Mouse (Mus musculus) liver, embryonic 16.5 days (tissue): ENCODE results near the gene Rad9a. TPM values are rescaled to one million over a fixed set of nuclear protein-coding genes. Genes with fewer than 3 reads are reported as not detected.
A peak's percentile ranks its signal among the peaks of the same experiment; 100 is the strongest.
"Not testable (repeated sequence)": the region's sequence is repeated elsewhere in the genome, so short reads cannot be mapped to it uniquely, and the experiment has no call there.

ENCODE experiments used
- ATAC-seq: fragments of 200-750 bp; cut with Nextera tagmentation; 2 replicates; pipeline ENCODE4 v1.8.0; 2017; ENCODE audit warnings: low read depth, mild to moderate bottlenecking, moderate number of reproducible peaks, moderate library complexity
- H3K27ac ChIP-seq: fragments of 300-500 bp; sonication (generic); 2 replicates; pipeline ENCODE4 v1.5.1; 2014; ENCODE audit warnings: mild to moderate bottlenecking, low read length
- H3K27me3 ChIP-seq: fragments of 300-500 bp; sonication (generic); 2 replicates; pipeline ENCODE4 v1.6.1; 2014; ENCODE audit warnings: low read depth, low read length, mixed read lengths; ENCODE audit not compliant: control insufficient read depth, insufficient read depth
- H3K36me3 ChIP-seq: fragments of 300-500 bp; sonication (generic); 2 replicates; pipeline ENCODE4 v1.6.1; 2014; ENCODE audit warnings: mild to moderate bottlenecking; ENCODE audit not compliant: control insufficient read depth, insufficient read depth
- H3K4me1 ChIP-seq: fragments of 300-500 bp; sonication (generic); 2 replicates; pipeline ENCODE4 v1.6.1; 2014; ENCODE audit warnings: low read depth, low read length, mixed read lengths; ENCODE audit not compliant: control insufficient read depth
- H3K4me2 ChIP-seq: fragments of 300-500 bp; sonication (generic); 2 replicates; pipeline ENCODE4 v1.6.1; 2014; ENCODE audit warnings: low read depth, low read length, mixed read lengths
- H3K4me3 ChIP-seq: fragments of 300-500 bp; sonication (generic); 2 replicates; pipeline ENCODE4 v1.5.1; 2014; ENCODE audit warnings: low read depth, mild to moderate bottlenecking, low read length
- H3K9ac ChIP-seq: fragments of 300-500 bp; sonication (generic); 2 replicates; pipeline ENCODE4 v1.6.1; 2014; ENCODE audit warnings: low read depth, low read length
- H3K9me3 ChIP-seq: fragments of 300-500 bp; sonication (generic); replicated peaks from 2 replicates; pipeline ENCODE4 v1.6.1; 2016; ENCODE audit warnings: low read length; ENCODE audit not compliant: control insufficient read depth
- WGBS: fragments of 180-500 bp; shearing (Covaris S2); extraction: QIAGEN DNeasy Blood & Tissue Kit; methylation state at CpG from one replicate; pipeline ENCODE4 v1.1.7; 2014; ENCODE audit not compliant: insufficient replicate concordance; 5-methylcytosine and 5-hydroxymethylcytosine counted together
- polyA plus RNA-seq: library from polyadenylated mRNA; unstranded; fragments of >200 nt; fragmentation: Nextera tagmentation; extraction: Ambion mirVana; gene quantifications from 2 replicates; pipeline ENCODE4 v1.2.1, GENCODE M21; 2015

Gene Rad9a
- 14.1 and 14.2 TPM in 2 replicates for polyA plus RNA-seq

DNA sequence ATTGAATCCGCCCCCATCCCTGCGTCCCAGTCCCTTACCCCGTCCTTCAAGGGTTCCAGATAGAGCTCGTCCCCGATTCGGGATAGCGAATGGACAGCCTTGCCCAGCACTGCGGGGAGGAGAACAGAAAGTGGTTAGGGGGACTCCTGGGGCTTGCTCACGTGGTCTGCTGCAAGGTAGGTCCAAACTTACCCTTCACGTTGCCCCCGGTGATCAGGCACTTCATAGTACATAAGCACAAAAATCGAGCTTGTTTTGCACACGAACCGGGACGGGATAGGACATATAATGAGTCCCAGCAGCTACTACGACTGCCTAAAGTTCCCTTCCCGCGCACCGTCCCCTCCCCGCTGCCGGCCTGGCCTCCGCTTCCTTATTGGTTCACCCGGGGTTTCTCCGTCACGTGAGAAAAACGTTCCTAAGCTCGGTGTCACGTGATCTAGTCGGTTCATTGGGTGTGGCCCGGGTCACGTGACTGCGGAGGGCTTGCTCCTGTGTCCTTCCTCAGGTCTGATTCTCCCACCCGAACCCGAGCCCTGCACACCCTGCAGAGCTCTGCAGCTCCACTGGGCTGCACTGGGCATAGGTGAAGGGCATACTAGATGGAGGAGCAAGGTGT lies at the start of gene Rad9a:
Gene Rad9a, minus strand, starts transcription at position 372 of the 619 bp plus-strand sequence.
- H3K36me3 ChIP-seq, result peaks cover 9% of the 10 kb centered on the region; the same call in 1 of the 2 replicates
- peak; percentile 84 for ATAC-seq

GRCm38 (mm10) chr19:4248683-4249082 lies 47.2 kb upstream of the Rad9a start:
- not testable (repeated sequence) for H3K4me1 ChIP-seq, H3K4me3 ChIP-seq, H3K9ac ChIP-seq, H3K27ac ChIP-seq, ATAC-seq, H3K27me3 ChIP-seq, H3K9me3 ChIP-seq, H3K4me2 ChIP-seq, H3K36me3 ChIP-seq
- 58% methylated on average over 1 of the region's 1 CpGs for WGBS

More for the DNA sequence above, at the start of gene Rad9a:
- peak within 1 kb of the TSS; percentile 76 for H3K9ac ChIP-seq
- peaks cover 8% of the 10 kb centered on the region for H3K27me3 ChIP-seq
- no peaks in the 10 kb centered on the region for H3K9me3 ChIP-seq
- H3K4me2 ChIP-seq, result peak within 1 kb of the TSS; percentile 99
- peak within 1 kb of the TSS; percentile 74 for H3K27ac ChIP-seq
- H3K4me3 ChIP-seq, result peak within 1 kb of the TSS; percentile 75
- WGBS, result under 1% methylated on average over 34 of the region's 34 CpGs
- H3K4me1 ChIP-seq, result peaks cover 32% of the 10 kb centered on the region

DNA sequence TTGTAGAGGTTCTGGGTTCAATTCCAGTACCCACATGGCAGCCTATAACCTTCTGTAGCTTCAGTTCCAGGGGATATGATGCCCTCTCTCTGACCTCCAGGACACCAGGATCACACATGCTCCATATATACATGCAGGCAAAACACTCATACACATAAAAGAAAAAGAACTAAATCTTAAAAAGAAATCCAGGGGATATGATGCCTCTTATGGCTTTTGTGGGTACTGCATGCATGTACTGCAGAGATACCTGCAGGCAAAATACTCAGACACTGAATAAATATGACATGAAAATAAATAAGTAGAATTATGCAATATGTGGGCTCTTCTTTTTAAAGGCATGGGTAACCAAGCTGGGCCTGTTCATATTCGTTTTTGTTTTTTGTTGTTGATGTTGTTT lies 45.5 kb upstream of the Rad9a start:
- H3K9me3 ChIP-seq, result no peaks in the 10 kb centered on the region
- no peak overlapping the region for H3K4me3 ChIP-seq
- no peak overlapping the region for H3K4me2 ChIP-seq
- no peak for ATAC-seq
- 24% methylated on average over 1 of the region's 1 CpGs for WGBS
- no peaks in the 10 kb centered on the region for H3K27me3 ChIP-seq
- H3K36me3 ChIP-seq, result no peaks in the 10 kb centered on the region
- H3K4me1 ChIP-seq, result no peaks in the 10 kb centered on the region
- no peak overlapping the region for H3K9ac ChIP-seq
- no peak overlapping the region for H3K27ac ChIP-seq

- Histone ChIP-seq H3K4me1 (no peaks in the 10 kb centered on the region), H3K4me2 (no peak overlapping the region), H3K27me3 (no peaks in the 10 kb centered on the region), H3K27ac (no peak overlapping the region), H3K4me3 (no peak overlapping the region), H3K9ac (no peak overlapping the region), H3K36me3 (no peaks in the 10 kb centered on the region), H3K9me3 (no peaks in the 10 kb centered on the region)
- 64% methylated on average over 6 of the region's 6 CpGs for WGBS
- ATAC-seq, result no peak
These were observed 43.3 kb upstream of the Rad9a start for GRCm38 (mm10) chr19:4244775-4245174.

DNA sequence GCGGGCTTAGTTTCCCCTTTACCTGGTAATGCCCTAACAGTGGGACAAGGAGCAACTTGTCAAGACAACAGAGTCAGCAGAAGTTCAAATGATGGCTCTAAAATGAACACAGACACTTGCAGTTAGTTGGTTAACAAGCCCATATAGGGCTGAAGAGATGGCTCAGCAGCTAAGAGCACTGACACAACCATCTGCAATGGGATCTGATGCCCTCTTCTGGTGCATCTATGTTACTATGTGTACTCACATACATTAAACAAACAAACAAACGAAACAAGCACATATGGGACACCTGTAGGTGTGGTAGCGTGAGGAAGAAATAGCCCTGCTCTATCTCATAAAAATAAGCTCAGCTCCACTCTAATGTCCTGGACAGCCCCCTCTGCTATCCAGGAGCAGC lies 41.0 kb upstream of the Rad9a start:
- ATAC-seq, result no peak
- no peaks in the 10 kb centered on the region for H3K36me3 ChIP-seq
- no peak overlapping the region for H3K4me3 ChIP-seq
- H3K27me3 ChIP-seq, result no peaks in the 10 kb centered on the region
- no peak overlapping the region for H3K27ac ChIP-seq
- H3K9me3 ChIP-seq, result no peaks in the 10 kb centered on the region
- H3K4me2 ChIP-seq, result no peak overlapping the region
- no peaks in the 10 kb centered on the region for H3K4me1 ChIP-seq
- no peak overlapping the region for H3K9ac ChIP-seq
- 43% methylated on average over 3 of the region's 3 CpGs for WGBS

GRCm38 (mm10) chr19:4240247-4240668 lies 38.8 kb upstream of the Rad9a start:
- no peak overlapping the region for H3K9ac ChIP-seq
- no peaks in the 10 kb centered on the region for H3K36me3 ChIP-seq
- ATAC-seq, result 0 out of 2 replicates have a peak, but pooled peaks have one; percentile 32
- H3K9me3 ChIP-seq, result no peaks in the 10 kb centered on the region
- H3K4me3 ChIP-seq, result no peak overlapping the region
- no peaks in the 10 kb centered on the region for H3K4me1 ChIP-seq
- H3K27me3 ChIP-seq, result no peaks in the 10 kb centered on the region
- WGBS, result 40% methylated on average over 8 of the region's 8 CpGs
- no peak overlapping the region for H3K27ac ChIP-seq
- no peak overlapping the region for H3K4me2 ChIP-seq

DNA sequence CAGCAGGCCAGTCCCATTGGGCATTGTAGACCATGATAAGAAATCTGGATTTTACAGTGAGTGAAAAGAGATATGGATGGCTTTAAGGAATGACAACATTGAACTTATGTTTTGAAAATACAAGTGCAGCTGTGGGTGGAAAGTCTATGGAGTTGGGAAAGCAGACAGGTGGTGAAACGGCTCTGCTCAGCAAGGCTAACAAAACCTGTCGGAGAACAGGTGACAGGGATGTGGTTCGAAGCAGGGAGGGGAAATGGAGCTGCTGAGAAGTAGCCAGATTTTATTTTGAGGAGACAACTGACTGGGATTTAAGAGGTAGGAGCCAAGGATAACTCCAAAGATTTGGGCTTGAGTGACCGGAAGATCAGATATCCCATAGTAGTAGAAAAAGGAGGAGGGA lies 33.1 kb upstream of the Rad9a start:
- H3K27me3 ChIP-seq, result no peaks in the 10 kb centered on the region
- no peak overlapping the region for H3K4me3 ChIP-seq
- 63% methylated on average over 4 of the region's 4 CpGs for WGBS
- H3K9ac ChIP-seq, result no peak overlapping the region
- ATAC-seq, result no peak
- H3K36me3 ChIP-seq, result no peaks in the 10 kb centered on the region
- H3K4me2 ChIP-seq, result no peak overlapping the region
- no peaks in the 10 kb centered on the region for H3K9me3 ChIP-seq
- H3K4me1 ChIP-seq, result peaks cover 18% of the 10 kb centered on the region
- no peak overlapping the region for H3K27ac ChIP-seq

DNA sequence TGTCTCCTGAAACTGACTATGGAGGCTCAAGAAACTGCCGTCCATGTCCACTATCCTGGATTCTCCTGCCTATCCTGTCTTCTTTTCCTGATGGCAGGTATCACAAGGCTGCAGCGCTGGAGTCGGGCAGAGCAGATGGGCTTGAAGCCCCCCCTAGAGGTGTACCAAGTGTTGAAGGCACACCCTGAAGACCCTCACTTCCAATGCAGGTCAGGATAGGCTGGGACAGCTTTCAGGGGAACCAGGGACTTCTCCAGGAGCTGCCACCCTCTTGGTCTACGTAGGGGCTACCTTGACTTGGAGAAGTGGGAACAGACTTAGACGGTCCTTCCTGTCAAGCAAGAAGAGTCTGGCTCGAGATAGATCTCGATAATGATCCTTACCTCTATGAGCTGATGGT lies 31.2 kb upstream of the Rad9a start:
- no peaks in the 10 kb centered on the region for H3K36me3 ChIP-seq
- H3K4me2 ChIP-seq, result peak overlapping the region; percentile 82
- peak overlapping the region; percentile 75; the same call in 1 of the 2 replicates for H3K9ac ChIP-seq
- no peaks in the 10 kb centered on the region for H3K9me3 ChIP-seq
- H3K4me1 ChIP-seq, result peaks cover 21% of the 10 kb centered on the region
- no peaks in the 10 kb centered on the region; the same call in none of the 2 replicates for H3K27me3 ChIP-seq
- no peak for ATAC-seq
- 66% methylated on average over 7 of the region's 7 CpGs for WGBS
- peak overlapping the region; percentile 15; the same call in 1 of the 2 replicates for H3K27ac ChIP-seq
- H3K4me3 ChIP-seq, result peak overlapping the region; percentile 72

- H3K4me2 ChIP-seq, result peak overlapping the region; percentile 82
- 0% methylated on average over 2 of the region's 2 CpGs for WGBS
- peak overlapping the region; percentile 78 for H3K27ac ChIP-seq
- H3K27me3 ChIP-seq, result no peaks in the 10 kb centered on the region; the same call in none of the 2 replicates
- H3K9ac ChIP-seq, result peak overlapping the region; percentile 75
- H3K9me3 ChIP-seq, result no peaks in the 10 kb centered on the region
- H3K4me3 ChIP-seq, result peak overlapping the region; percentile 72
- peak; percentile 18 for ATAC-seq
- H3K4me1 ChIP-seq, result peaks cover 21% of the 10 kb centered on the region
- H3K36me3 ChIP-seq, result no peaks in the 10 kb centered on the region
These were observed 30.7 kb upstream of the Rad9a start for GRCm38 (mm10) chr19:4232186-4232572.
